Mouse (Mus musculus) megakaryocyte, embryonic 14.5 days (primary cell): ENCODE measurements at regions not wholly inside any gene's neighbourhood (a gene's known extent, or its start where the extent isn't known, plus 50 kb on each side); places are given as distances from the start of the nearest gene placed in this dataset.
"Not testable (repeated sequence)": the region's sequence is repeated elsewhere in the genome, so short reads cannot be mapped to it uniquely, and the experiment has no call there.

Experiments
- FLI1 ChIP-seq: IDR thresholded peaks from 2 replicates; pipeline ENCODE4 v1.6.1; 2012; ENCODE audit warnings: low read length, inconsistent platforms, mixed read lengths
- GATA1 ChIP-seq: IDR thresholded peaks from 3 replicates; pipeline ENCODE4 v1.6.1; 2012; ENCODE audit warnings: mixed read lengths, low read length, inconsistent platforms, borderline replicate concordance

DNA sequence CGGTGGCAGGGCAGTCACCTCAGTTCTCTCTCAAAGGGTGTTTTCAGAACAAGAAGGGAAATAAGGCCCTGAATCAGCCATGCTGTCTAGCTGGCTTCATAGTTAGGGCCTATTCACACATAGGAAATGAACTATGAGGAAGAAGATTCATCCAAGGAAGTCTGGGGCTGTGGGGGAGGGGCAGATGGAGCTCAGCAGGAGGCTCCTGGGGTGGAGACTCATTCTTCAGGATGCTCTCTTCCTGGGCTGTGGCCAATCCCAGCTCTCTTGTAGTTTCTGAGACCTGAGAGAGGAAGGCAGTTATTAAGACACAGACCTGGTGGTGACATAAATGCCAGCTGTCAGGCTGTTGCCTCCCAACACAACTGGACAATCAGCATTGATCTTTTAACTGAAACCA is 149.4 kb upstream of the Speer4f2 start:
- TF ChIP-seq FLI1, GATA1: not testable (repeated sequence)
